Mouse (Mus musculus): ENCODE measurements at regions not wholly inside any gene's neighbourhood (a gene's known extent, or its start where the extent isn't known, plus 50 kb on each side); places are given as distances from the start of the nearest gene placed in this dataset.
A peak's percentile ranks its signal among the peaks of the same experiment; 100 is the strongest.
"Not testable (repeated sequence)": the region's sequence is repeated elsewhere in the genome, so short reads cannot be mapped to it uniquely, and the experiment has no call there.

DNA sequence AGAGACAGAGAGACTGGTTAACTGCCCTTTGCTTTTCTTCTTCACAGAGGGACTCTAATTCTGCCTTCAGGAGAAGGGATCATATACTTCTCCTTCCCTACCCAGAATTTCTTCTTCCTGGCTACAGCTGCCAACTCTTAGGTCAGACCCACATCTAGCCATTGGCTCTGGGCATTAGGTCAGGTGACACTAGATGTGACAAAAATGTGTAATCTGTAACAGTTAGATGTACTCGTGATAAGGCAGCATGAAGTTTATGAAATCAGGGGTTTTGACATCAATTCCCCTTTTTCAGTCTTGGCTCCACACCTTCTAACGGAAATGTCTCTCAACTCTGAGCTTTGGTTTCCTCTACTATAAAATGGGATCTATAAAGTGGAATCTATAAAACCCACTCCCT is 428.4 kb downstream of the Bmper start:
- no peak overlapping the region for H3K27ac ChIP-seq (replicated peaks; ENCODE audit: low read depth, low read length)
- H3K4me1 ChIP-seq (ENCODE audit: control insufficient read depth, insufficient read depth, insufficient read length, low read length): no peaks in the 10 kb centered on the region

DNA sequence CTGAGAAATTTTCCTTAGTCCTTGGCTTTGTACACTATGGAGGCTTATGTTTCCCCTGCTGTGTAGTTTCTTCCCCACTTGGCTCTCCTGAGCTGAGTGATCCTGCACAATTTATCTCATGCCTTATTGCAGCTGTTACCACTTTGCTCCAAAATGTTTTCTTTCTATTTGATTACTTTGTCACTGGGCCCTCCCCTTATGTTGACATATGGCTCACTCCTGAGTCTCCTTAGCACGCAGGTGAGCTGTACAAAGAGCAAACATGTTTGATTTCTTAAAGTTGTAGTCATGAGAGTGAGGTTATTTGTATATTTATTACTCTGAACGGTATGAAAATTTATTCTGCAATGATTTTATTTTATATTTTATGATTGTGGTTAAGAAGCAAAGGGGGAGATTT is 430.2 kb downstream of the Bmper start:
- no peak overlapping the region for H3K27ac ChIP-seq (replicated peaks; ENCODE audit: low read depth, low read length)
- H3K4me1 ChIP-seq (ENCODE audit: control insufficient read depth, insufficient read depth, insufficient read length, low read length): no peaks in the 10 kb centered on the region
- H3K4me3 ChIP-seq (ENCODE audit: insufficient read depth, low read depth, low read length): no peak overlapping the region

More for the DNA sequence above, 428.4 kb downstream of the Bmper start:
- no peak overlapping the region for H3K4me3 ChIP-seq (ENCODE audit: insufficient read depth, low read depth, low read length)

DNA sequence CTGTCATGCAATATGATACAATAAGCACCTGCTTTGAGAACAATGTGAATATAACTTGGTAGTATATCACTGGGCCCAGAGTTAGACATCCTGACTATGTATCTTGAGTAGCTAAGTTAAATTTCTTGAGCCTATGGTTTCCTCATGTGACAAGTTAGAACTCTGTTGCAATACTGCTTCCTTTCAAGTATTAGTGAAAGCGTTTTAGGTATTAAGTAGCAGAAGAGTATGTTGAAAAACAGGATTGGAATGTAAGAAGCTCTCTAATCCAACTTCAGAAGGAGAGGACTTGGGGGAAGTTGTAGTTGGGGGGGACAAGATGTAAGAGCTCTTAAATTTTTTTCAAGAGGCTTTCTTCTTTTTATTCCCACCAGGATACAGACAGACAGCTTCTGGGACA is 431.9 kb downstream of the Bmper start:
- no peak overlapping the region for H3K27ac ChIP-seq (replicated peaks; ENCODE audit: low read depth, low read length)
- no peak overlapping the region for H3K4me3 ChIP-seq (ENCODE audit: insufficient read depth, low read depth, low read length)
- H3K4me1 ChIP-seq (ENCODE audit: control insufficient read depth, insufficient read depth, insufficient read length, low read length): no peaks in the 10 kb centered on the region

DNA sequence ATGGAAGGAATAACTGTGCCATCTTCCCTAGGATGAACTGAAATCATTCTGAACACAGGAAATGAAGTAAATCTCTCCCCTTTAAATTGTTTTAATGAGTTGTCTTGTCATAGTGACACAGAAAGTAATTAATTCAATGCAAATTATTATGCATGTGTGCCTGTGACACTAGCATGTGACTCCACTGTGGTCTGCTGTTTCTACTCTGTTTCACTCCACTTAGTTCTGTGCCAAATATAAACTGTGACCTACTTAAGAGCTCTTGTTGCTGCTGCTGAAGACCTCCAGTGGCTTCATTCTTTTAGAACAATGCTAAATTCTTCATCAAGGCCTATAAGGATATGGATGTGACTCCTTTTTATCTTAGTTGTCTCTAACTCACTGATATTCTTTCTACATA is 431.8 kb upstream of the Npsr1 start:
- no peak overlapping the region for H3K27ac ChIP-seq (replicated peaks; ENCODE audit: low read depth, low read length)
- H3K4me1 ChIP-seq (ENCODE audit: control insufficient read depth, insufficient read depth, insufficient read length, low read length): no peaks in the 10 kb centered on the region
- H3K4me3 ChIP-seq (ENCODE audit: insufficient read depth, low read depth, low read length): no peak overlapping the region

DNA sequence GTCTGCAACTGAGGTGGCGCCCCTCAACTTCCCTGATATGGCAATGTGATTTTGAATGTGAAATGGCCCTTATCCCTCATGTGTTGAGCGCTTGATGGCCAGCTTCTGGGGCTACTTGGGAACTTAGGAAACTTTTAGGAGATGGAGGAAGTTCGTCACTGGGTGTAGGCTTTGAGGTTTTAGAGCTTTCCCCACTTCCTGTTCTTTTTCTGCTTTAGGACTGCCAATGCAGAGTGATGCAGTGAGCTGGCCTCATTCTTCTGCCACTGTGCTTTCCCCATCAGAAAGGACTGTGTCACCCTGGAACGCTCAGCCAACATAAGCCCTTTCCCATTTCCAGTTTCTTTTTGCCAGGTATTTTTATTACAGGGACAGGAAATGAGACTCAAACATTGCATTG is 428.6 kb upstream of the Npsr1 start:
- Histone ChIP-seq H3K4me1 (ENCODE audit: control insufficient read depth, insufficient read depth, insufficient read length, low read length) (no peaks in the 10 kb centered on the region), H3K27ac (replicated peaks; ENCODE audit: low read depth, low read length) (peak overlapping the region; percentile 23; the same call in 1 of the 2 replicates), H3K4me3 (ENCODE audit: insufficient read depth, low read depth, low read length) (no peak overlapping the region)

DNA sequence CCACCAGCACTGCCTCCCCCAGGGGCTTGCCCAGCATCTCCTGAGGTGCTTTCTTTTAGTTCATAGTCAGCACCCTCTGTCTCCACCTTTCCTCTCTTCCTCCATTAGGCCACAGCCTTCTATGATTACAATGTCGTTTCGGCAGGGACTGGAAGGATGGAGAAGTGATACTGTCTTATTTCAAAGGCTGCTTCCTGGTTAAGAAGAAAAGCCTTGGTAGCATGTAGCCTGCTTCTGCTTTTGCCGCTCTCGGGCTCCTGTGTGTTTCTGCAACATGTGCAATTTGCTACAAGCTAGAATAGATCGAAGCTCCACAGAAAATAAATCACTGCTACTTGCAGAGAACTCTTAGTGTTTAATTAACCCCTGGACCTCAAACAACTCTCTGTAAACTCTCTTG is 427.2 kb upstream of the Npsr1 start:
- H3K27ac ChIP-seq (replicated peaks; ENCODE audit: low read depth, low read length): no peak overlapping the region; the same call in 1 of the 2 replicates
- no peak overlapping the region for H3K4me3 ChIP-seq (ENCODE audit: insufficient read depth, low read depth, low read length)
- H3K4me1 ChIP-seq (ENCODE audit: control insufficient read depth, insufficient read depth, insufficient read length, low read length): no peaks in the 10 kb centered on the region

DNA sequence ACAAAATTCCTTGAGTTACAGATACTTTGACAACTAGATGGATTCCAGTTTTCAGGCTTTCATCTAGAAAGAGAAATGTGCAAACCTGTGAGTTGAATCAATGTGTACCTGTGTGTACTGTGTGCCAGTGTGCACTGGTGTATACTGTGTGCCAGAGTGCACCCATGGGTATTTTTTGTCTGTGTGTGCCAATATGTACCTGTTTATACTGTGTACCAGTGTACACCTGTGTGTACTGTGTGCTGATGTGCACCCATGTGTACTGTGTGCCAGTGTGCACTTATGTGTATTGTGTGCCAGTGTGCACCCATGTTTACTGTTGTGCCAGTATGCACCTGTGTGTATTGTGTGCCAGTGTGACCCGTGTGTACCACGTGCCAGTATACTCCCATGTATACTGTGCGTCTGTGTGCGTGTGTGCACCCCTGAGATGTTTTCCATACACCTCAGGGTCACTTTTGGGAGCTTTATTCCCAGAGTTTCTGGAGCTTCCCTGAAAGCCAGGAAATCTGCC is 424.4 kb upstream of the Npsr1 start:
- no peak overlapping the region for H3K27ac ChIP-seq (replicated peaks; ENCODE audit: low read depth, low read length)
- no peak overlapping the region for H3K4me3 ChIP-seq (ENCODE audit: insufficient read depth, low read depth, low read length)

DNA sequence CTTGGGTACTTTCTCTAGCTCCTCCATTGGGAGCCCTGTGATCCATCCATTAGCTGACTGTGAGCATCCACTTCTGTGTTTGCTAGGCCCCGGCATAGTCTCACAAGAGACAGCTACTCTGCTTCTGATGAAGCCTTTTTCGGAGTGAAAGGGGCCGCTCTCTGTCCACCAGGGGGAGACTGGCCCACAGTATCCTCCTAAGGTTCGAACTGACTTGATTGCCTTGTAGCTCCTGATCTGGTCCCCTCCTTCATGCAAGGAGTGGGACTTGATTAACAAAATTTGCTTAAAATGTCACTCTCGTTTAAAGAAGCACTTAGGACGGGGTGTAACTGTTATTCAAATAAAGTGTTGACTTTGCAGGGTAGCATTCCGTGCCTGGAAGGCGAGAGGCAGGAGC is 423.0 kb upstream of the Npsr1 start:
- H3K4me1 ChIP-seq (ENCODE audit: control insufficient read depth, insufficient read depth, insufficient read length, low read length): no peaks in the 10 kb centered on the region

More for the DNA sequence above, 424.4 kb upstream of the Npsr1 start:
- H3K4me1 ChIP-seq (ENCODE audit: control insufficient read depth, insufficient read depth, insufficient read length, low read length): no peaks in the 10 kb centered on the region

DNA sequence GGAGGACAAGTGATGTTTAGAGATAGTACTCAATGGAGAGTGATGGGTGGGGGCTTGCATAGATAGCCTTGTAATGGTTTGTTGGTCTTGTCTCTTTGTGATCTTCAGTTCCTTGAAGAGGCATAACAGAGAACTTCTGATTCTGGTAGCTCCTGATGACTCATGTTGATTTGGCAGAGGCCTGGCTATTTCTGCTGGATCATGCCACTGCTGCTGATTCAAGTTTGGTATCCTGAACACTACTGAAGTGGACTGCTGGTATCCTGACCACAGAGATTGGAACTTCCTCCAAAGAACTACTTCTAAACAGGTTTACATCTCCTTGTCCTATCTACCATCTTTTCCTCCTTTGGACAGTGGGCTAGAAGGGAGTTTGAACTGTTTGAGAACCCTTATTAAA is 408.3 kb upstream of the Npsr1 start:
- H3K4me3 ChIP-seq (ENCODE audit: insufficient read depth, low read depth, low read length): no peak overlapping the region
- no peaks in the 10 kb centered on the region for H3K4me1 ChIP-seq (ENCODE audit: control insufficient read depth, insufficient read depth, insufficient read length, low read length)
- no peak overlapping the region for H3K27ac ChIP-seq (replicated peaks; ENCODE audit: low read depth, low read length)

More for the DNA sequence above, 423.0 kb upstream of the Npsr1 start:
- Histone ChIP-seq H3K4me3 (ENCODE audit: insufficient read depth, low read depth, low read length) (no peak overlapping the region), H3K27ac (replicated peaks; ENCODE audit: low read depth, low read length) (no peak overlapping the region)

DNA sequence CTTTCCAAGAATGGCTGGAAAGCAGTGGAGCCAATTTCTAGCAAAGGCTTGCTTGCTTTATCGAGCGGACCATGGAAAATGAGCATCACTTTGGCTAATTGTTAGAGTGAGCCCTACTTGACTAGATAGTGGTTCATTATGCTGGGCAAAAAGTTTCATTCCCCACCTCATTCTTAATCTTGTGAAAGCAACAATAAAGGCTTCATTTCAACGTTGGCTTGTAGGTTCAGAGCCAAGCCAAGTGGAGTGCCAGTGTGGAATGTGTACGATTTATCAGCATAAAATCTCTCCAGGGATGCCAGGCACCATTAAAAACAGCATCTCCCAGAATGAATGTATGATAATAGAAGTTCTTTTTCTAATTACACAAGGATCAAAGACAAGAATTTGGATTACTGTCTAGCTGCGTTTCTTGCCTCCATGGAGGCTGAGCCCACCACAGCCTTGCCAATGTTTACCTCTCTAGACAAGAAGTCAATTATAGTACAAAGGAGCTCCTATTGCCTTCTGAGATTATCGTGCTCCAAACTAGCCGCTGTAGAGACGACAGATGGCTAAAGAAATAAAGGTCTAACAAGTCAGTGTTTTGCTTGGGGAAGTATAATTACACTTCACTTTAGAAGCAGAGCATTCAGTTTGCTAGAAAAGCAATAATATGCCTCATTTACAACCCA is 404.9 kb upstream of the Npsr1 start:
- no peak overlapping the region for H3K4me3 ChIP-seq (ENCODE audit: insufficient read depth, low read depth, low read length)
- H3K4me1 ChIP-seq (ENCODE audit: control insufficient read depth, insufficient read depth, insufficient read length, low read length): no peaks in the 10 kb centered on the region
- H3K27ac ChIP-seq (replicated peaks; ENCODE audit: low read depth, low read length): no peak overlapping the region

DNA sequence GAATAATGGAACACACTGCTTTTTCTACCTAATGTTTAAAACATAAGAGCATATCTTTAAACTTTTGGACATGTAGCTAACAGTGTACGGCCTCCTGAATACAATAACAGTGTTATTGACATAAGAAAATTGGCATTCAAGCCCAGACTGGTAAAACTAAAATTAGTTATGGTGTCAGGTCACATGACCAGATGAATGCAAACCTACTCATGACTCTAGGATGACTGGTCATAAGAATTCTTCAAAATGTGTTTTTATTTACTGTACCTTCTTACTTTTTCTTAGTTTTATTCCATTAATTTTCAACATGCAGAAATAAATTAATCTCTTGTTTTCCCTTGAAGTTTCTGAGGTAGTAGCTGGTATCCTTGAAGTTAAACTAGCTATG is 404.4 kb upstream of the Npsr1 start:
- H3K4me3 ChIP-seq (ENCODE audit: insufficient read depth, low read depth, low read length): no peak overlapping the region
- H3K4me1 ChIP-seq (ENCODE audit: control insufficient read depth, insufficient read depth, insufficient read length, low read length): no peaks in the 10 kb centered on the region
- H3K27ac ChIP-seq (replicated peaks; ENCODE audit: low read depth, low read length): no peak overlapping the region

DNA sequence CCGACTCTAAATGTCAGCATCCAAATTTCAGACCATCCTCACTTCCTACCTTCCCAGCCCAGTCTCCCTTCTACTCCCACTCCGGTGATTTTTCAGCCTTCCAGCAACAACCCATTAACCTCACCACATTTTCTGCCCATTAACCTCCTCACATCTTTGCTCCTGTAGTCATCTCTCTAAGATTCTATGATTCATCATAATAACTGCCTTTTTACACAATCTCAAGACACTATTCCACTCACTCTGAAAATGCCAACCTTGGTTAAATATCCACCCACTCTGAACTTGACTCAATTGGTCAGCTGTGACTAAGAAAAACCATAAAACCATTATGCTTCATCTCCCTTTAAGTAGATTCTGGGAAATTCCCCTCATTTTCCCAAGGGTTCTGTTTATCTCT is 403.3 kb upstream of the Npsr1 start:
- no peak overlapping the region for H3K27ac ChIP-seq (replicated peaks; ENCODE audit: low read depth, low read length)
- H3K4me3 ChIP-seq (ENCODE audit: insufficient read depth, low read depth, low read length): no peak overlapping the region
- no peaks in the 10 kb centered on the region for H3K4me1 ChIP-seq (ENCODE audit: control insufficient read depth, insufficient read depth, insufficient read length, low read length)

DNA sequence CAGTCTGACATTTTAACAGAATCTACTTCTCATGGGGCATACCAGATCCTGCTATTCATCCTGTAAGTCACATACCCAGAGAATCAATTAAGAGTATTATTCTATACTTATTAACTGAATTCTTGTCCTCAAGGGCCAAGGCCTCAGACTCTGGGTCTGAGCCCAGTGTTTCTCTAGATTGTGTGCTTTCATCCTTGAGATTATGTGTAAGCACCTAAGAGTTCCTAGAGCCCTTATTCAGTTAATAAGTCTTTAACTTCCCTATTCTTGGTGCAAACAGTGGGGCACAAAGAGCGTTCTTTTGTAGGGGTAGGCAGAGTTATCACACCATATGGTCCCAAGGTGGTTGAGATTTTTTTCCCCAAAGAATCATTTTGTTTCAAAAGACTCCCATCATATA is 397.2 kb upstream of the Npsr1 start:
- H3K4me1 ChIP-seq (ENCODE audit: control insufficient read depth, insufficient read depth, insufficient read length, low read length): no peaks in the 10 kb centered on the region
- no peak overlapping the region for H3K27ac ChIP-seq (replicated peaks; ENCODE audit: low read depth, low read length)
- no peak overlapping the region for H3K4me3 ChIP-seq (ENCODE audit: insufficient read depth, low read depth, low read length)

DNA sequence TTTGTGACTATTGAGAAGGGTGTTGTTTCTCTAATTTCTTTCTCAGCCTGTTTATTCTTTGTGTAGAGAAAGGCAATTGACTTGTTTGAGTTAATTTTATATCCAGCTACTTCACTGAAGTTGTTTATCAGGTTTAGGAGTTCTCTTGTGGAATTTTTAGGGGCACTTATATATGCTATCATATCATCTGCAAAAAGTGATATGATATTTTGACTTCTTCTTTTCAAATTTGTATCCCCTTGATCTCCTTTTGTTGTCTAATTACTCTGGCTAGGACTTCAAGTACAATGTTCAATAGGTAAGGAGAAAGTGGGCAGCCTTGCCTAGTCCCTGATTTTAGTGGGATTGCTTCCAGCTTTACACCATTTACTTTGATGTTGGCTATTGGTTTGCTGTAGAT is 380.2 kb upstream of the Npsr1 start:
- not testable (repeated sequence) for H3K27ac ChIP-seq (replicated peaks; ENCODE audit: low read depth, low read length); H3K4me1 ChIP-seq (ENCODE audit: control insufficient read depth, insufficient read depth, insufficient read length, low read length)

DNA sequence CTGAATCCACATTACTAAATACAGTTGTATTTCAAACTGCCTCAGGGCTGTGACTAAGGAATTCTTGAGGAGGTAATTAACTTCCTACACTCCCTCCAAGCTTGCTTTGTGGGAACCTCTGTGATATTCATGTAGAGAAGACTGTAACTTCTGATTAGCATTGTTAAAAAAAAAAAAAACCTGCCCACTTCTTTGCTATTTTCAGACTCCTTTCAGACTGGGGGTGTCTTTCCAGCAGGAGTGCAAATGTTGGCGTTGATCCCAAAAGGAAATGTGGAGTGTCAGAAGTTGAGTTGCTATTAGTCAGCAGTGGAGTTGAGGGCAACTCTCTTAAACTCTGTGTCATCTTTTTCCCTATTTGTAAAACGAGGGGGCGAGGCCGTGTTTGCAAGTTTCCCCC is 369.0 kb upstream of the Npsr1 start:
- H3K4me3 ChIP-seq (ENCODE audit: insufficient read depth, low read depth, low read length): no peak overlapping the region
- H3K4me1 ChIP-seq (ENCODE audit: control insufficient read depth, insufficient read depth, insufficient read length, low read length): no peaks in the 10 kb centered on the region
- H3K27ac ChIP-seq (replicated peaks; ENCODE audit: low read depth, low read length): no peak overlapping the region

More for the DNA sequence above, 380.2 kb upstream of the Npsr1 start:
- H3K4me3 ChIP-seq (ENCODE audit: insufficient read depth, low read depth, low read length): not testable (repeated sequence)

DNA sequence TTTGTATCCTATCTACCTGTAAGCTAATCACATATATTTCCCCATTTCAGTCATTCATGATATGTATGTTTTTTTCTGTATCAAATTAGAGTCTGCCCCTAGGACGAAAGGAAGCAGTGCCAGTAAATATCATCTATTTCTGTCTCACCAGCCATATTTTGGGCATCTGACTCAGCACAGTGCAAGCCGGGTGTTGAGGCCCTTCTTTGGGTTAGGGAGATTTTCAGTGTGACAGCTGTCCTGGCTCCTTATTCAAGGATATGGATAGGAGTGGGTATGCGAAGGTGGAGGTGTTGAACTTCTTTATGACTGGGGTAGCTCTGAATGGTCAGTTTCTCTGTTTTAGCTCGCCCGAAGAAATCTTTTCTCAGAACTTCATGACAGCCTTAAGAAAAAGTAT is 345.3 kb upstream of the Npsr1 start:
- H3K27ac ChIP-seq (replicated peaks; ENCODE audit: low read depth, low read length): no peak overlapping the region
- H3K4me3 ChIP-seq (ENCODE audit: insufficient read depth, low read depth, low read length): no peak overlapping the region
- no peaks in the 10 kb centered on the region for H3K4me1 ChIP-seq (ENCODE audit: control insufficient read depth, insufficient read depth, insufficient read length, low read length)

Data from brown adipose tissue, adult 24 weeks (tissue).